Mouse (Mus musculus) E14TG2a.4 (cell line): ENCODE data around the gene Runx1.

Experiments used
- CTCF ChIP-seq: conservative IDR thresholded peaks from 2 replicates; pipeline ENCODE4 v1.5.1; 2014; ENCODE audit warnings: low read length
- NANOG ChIP-seq: IDR thresholded peaks from 2 replicates; pipeline ENCODE4 v1.6.1; 2014; ENCODE audit warnings: borderline replicate concordance, low read length, mixed read lengths
- POU5F1 ChIP-seq: IDR thresholded peaks from 2 replicates; pipeline ENCODE4 v1.6.1; 2014; ENCODE audit warnings: low read length, borderline replicate concordance

- TF ChIP-seq CTCF (no peak), POU5F1 (no peak), NANOG (no peak)
These were observed 3.3 kb downstream of the Runx1 start for GRCm38 (mm10) chr16:92822676-92823075.
